Comparison of ENCODE assay signal across 26 mouse cellular contexts in the genomic region with DNA sequence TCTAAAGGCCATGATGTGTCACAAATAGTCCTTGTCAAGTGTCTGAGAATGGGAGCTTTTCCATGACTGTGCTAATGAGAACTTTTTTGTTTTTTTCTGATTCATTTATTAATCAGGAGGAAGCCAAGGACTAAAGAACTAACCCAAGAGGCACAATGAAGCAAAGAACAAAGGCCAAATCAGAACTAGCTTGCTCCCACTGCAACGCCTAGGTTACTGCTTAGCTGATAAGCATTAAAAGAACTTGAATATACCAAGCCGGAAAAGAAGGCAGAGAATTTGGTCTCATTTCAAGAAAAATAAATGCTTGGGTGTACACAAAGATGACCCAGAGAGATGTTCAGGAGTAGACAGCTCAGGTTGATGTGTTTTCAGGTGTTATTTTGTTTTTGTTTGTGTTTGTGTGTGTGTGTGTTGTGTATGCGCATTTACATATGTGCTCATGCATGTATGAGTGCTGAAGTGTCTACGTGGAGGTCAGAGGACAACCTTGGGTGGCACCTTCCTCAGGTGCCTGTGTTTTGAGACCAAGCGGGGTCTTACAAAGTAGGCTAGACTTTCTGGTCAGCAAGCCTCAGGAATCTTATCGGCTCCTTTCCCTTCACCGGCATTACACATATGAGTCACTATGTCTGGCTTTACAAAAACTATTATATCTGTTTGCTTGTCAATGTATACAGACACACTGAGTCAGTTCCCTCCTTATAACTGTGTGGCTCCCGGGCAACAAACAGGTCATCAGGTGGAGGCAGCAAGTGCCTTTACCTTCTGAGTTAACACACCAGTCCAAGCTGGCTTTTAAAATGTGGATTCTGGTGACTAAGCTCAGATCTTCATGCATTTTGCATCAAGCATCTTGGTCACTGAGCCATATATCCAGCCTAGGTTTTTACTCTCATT.
"Had no signal": no experiment of that assay in that cellular context is flagged by ENCODE, and none has a peak within 500 bp of the region (broad histone marks: within the 10 kb centered on the region; RNA-seq: fewer than 3 reads in every experiment).

No protein-coding gene starts in this region.

- H3K4me1 ChIP-seq: liver, embryonic 12.5 days had no signal

- H3K27me3 ChIP-seq: heart, embryonic 13.5 days; heart, embryonic 15.5 days; hindbrain, embryonic 15.5 days; kidney, embryonic 15.5 days; limb, embryonic 15.5 days; liver, embryonic 12.5 days had no signal

- H3K9ac ChIP-seq: heart, embryonic 13.5 days; heart, embryonic 15.5 days; hindbrain, embryonic 13.5 days; hindbrain, embryonic 15.5 days; kidney, embryonic 15.5 days; limb, embryonic 13.5 days; limb, embryonic 15.5 days; liver, embryonic 12.5 days; liver, embryonic 14.5 days had no signal

- H3K4me2 ChIP-seq: heart, embryonic 13.5 days; heart, embryonic 15.5 days; hindbrain, embryonic 13.5 days; hindbrain, embryonic 15.5 days; kidney, embryonic 15.5 days; limb, embryonic 13.5 days; limb, embryonic 15.5 days; liver, embryonic 12.5 days had no signal

- H3K36me3 ChIP-seq: heart, embryonic 10.5 days; heart, embryonic 13.5 days; heart, embryonic 15.5 days; hindbrain, embryonic 13.5 days; hindbrain, embryonic 15.5 days; kidney, embryonic 15.5 days; limb, embryonic 13.5 days; limb, embryonic 15.5 days; liver, embryonic 12.5 days had no signal

- H3K27ac ChIP-seq: gastrocnemius, adult 2 months; heart, embryonic 10.5 days; heart, embryonic 13.5 days; heart, embryonic 15.5 days; hindbrain, embryonic 13.5 days; hindbrain, embryonic 15.5 days; kidney, embryonic 15.5 days; kidney, postnatal 0 days; limb, embryonic 13.5 days; limb, embryonic 15.5 days; liver, embryonic 12.5 days; liver, embryonic 14.5 days had no signal

- ATAC-seq: inflammation-experienced regulatory T-cells, adult 6 months; liver, embryonic 12.5 days had no signal

- H3K9me3 ChIP-seq: heart, embryonic 10.5 days; heart, embryonic 13.5 days; heart, embryonic 15.5 days; hindbrain, embryonic 13.5 days; hindbrain, embryonic 15.5 days; kidney, embryonic 15.5 days; limb, embryonic 13.5 days; limb, embryonic 15.5 days; liver, embryonic 12.5 days had no signal

- DNase-seq: gastrocnemius, adult 2 months; gastrocnemius, postnatal 10 days; gastrocnemius, postnatal 25 days; heart, adult 18-20 months; heart, postnatal 14 days; heart, postnatal 36 days; kidney, adult 11 months; kidney, adult 2 months; kidney, adult 9 months; kidney, postnatal 14 days; kidney, postnatal 36 days; layer of hippocampus, postnatal 36 days; left cerebral cortex, postnatal 4 days had no signal

- H3K4me3 ChIP-seq: gastrocnemius, adult 2 months; heart, embryonic 10.5 days; heart, embryonic 13.5 days; heart, embryonic 15.5 days; hindbrain, embryonic 13.5 days; hindbrain, embryonic 15.5 days; kidney, embryonic 15.5 days; layer of hippocampus, adult 2 months; limb, embryonic 13.5 days; limb, embryonic 15.5 days; liver, embryonic 12.5 days had no signal
